Mouse (Mus musculus) embryo, embryonic 10 days (tissue): ENCODE measurements around the gene Arid1b.
A peak's percentile ranks its signal among the peaks of the same experiment; 100 is the strongest.

Source experiments
- DNase-seq: peaks from one replicate; pipeline ENCODE4 v3.0.0-alpha.2; 2015; ENCODE audit warnings: low spot score

Gene Arid1b

GRCm38 (mm10) chr17:5190367-5190766 is 196.2 kb downstream of the Arid1b start:
- peak; percentile 49 for DNase-seq

GRCm38 (mm10) chr17:5194157-5194916 is 200.2 kb downstream of the Arid1b start:
- no peak for DNase-seq

GRCm38 (mm10) chr17:5195397-5195796 is 201.3 kb downstream of the Arid1b start:
- DNase-seq = no peak

DNA sequence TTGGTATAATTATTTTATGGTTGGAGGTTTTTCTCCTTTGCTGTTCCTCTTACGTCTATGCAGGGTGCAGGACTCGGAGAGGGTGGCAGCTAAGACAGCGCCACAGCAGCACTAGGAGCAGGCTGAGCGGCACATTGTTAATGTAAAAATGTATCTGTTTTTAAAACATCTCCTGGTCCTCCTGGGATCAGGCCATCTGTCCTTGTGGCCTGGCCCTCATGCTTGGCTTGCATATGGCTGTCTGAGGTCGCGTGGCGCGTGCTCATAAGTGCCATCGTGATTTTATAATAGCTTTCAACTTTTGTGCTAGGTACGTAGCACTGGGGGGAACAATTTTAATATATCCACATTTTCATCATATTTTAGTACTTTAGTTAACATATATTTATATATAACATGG is 201.9 kb downstream of the Arid1b start:
- DNase-seq = no peak

GRCm38 (mm10) chr17:5196508-5196907 is 202.4 kb downstream of the Arid1b start:
- no peak for DNase-seq

GRCm38 (mm10) chr17:5197083-5197482 is 203.0 kb downstream of the Arid1b start:
- DNase-seq = no peak

GRCm38 (mm10) chr17:5197765-5198164 is 203.6 kb downstream of the Arid1b start:
- no peak for DNase-seq

GRCm38 (mm10) chr17:5198252-5198651 is 204.1 kb downstream of the Arid1b start:
- DNase-seq = no peak

DNA sequence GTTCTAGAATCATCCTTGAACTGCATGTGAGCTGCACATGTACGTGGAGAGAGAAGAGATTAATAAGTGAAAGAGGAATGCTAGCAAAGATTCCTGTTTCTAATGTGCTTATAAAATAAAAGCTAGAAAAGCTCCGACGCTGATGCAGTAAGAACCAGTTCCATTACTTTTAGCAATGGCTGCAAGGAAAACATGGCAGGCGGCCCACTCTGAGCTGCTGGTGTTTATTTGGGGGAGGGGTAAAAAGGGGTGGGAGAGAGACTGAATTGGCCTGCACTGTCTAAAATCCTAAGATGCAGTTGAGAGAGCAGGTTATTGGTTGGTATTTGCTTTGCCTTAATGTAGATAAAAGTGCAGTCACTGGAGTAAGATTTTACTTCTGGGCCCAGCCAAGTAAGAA is 204.7 kb downstream of the Arid1b start:
- DNase-seq = no peak

- no peak for DNase-seq
Measured at GRCm38 (mm10) chr17:5200638-5201037, 206.5 kb downstream of the Arid1b start.

DNA sequence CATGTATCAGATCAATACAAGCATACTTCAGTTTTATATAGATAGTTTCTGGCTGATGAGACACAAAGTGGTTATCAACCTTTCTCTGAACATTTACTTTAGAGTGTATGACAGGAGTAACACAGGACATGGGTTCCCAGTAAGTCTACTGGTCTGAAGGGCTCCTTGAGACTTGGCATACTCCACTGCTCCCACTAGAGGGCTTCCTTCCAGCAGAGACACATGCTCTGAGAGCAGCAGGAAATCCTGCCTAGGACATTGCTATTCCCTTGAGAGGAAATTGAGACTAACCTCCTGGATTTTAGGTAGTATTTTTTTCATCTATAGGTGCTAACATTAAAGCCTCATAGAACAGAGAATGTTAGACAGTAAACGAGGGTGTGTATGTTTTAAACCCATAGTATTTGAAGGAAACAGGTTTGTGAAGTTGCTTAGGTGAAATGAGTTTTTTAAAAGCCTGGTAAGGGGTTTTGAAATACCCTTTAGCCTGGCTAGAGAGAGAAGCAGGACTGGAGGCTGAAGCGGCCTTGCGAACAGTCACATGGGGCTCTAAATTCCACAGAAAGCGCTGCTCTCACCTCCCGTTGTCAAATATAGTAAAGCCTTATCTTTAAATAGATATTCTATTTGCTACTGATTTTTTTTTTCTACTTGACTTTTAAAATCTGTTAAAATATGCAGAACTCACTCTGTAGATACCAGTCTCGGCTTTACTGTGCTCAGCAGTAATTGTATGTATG is 207.9 kb downstream of the Arid1b start:
- peak; percentile 76 for DNase-seq

GRCm38 (mm10) chr17:5202756-5203155 is 208.6 kb downstream of the Arid1b start:
- DNase-seq = no peak

GRCm38 (mm10) chr17:5203346-5204102 is 209.4 kb downstream of the Arid1b start:
- DNase-seq = no peak

DNA sequence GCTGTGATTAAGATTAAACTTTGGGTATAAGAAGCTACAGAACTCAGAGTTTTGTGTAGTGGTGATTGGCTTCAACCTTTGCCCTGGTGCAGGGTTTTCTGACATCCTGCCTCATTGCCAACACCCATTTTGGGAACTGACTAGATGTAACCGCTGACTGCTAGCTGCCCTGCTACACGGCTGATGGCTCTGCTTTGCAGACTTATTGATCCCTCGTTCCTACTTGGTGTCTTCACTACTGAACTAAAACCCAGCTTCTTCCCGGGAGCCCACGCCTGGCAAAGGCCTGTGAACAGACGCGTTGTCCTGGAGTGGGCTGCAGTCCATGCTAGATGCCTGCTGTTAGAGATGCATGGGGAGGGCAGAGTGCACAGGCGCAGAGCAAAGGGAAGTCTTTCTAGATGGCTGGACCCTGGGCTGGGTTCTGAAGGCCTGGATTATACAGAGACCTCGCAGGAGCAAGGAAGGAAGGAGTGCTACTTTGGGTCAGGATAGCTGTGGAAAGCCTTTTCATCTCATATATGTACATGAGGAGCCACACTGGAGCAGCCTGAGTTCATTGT is 210.1 kb downstream of the Arid1b start:
- no peak for DNase-seq

DNA sequence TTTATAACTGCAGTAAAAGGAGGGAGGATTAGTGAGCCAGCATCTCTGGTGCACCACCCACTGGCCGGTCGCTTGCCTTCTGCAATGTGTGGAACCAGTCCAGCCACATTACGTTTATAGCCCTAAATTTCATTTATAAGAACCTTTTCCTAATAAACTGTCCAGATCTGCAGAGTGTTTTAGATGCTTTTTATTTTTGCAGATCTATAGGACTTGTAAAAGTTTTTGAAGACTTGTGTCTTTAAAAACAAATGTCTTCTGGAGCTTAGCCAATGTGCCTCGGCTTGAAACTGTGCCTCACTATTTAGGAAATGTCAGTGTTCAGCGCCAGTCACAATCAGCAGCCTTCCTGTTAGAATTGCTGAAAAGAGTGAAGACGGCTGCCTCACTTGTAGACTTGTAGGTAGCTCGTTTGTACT is 211.0 kb downstream of the Arid1b start:
- DNase-seq = no peak

DNA sequence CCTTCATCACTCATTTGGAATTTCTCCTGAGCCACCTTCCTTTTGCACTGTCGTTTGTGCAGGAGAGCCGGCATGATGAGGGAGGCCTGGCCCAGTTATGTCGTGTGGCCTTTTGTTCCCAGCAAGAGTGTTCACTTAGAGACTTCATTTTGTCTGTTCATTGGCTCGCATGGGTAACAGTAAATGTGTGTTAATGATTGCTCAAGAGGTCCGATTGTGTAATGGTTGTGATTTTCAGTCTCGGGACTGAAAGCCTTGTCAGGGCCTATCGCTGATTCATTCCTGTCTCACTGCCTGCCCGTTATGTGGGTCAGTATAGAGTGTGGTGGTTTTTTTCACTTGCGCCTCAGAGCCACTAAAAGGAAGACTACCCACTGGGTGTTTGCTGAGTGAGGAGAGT is 212.6 kb downstream of the Arid1b start:
- no peak for DNase-seq

GRCm38 (mm10) chr17:5207881-5208280 is 213.7 kb downstream of the Arid1b start:
- no peak for DNase-seq

DNA sequence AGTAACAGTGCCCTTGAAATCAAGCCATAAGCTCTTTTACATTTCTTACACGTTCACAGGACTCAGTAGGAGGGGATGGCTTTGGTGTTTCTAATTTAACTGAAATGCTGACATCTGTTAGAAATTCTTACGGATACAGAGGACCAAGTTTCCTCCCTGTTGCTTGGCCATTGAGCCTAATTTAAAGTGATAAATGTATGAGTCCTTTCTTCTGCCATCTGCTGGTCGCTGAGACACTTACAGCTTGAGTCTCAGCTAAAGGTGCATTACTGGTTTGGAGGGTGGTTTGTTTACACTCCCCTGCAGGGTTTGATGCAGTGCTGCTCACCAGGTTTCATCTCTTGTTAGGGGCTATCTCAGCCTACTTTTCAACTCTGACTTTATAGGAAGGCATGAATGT is 214.2 kb downstream of the Arid1b start:
- peak; percentile 49 for DNase-seq

DNA sequence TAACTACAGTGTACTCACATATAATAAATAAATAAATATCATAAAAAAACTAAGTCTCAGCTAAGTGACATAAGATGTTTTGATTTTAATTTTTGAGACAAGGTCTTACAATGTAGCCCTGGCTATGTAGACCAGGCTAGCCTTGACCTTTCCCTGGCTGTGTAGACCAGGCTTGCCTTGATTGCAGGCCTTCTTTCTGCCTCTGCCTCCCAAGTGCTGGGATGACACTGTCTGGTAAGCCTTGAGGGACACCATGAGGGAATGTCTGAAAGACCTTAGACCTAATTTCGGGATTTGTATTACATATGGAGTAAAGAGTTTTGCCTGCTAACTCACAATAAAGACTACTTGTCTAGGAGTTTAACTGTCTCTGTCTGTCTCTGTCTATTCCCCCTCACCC is 214.9 kb downstream of the Arid1b start:
- no peak for DNase-seq

GRCm38 (mm10) chr17:5210101-5210727 is 216.1 kb downstream of the Arid1b start:
- no peak for DNase-seq

GRCm38 (mm10) chr17:5210891-5211290 is 216.8 kb downstream of the Arid1b start:
- DNase-seq = no peak

GRCm38 (mm10) chr17:5212166-5212565 is 218.0 kb downstream of the Arid1b start:
- DNase-seq = no peak
